Mouse (Mus musculus): ENCODE measurements at regions not wholly inside any gene's neighbourhood (a gene's known extent, or its start where the extent isn't known, plus 50 kb on each side); places are given as distances from the start of the nearest gene placed in this dataset.

DNA sequence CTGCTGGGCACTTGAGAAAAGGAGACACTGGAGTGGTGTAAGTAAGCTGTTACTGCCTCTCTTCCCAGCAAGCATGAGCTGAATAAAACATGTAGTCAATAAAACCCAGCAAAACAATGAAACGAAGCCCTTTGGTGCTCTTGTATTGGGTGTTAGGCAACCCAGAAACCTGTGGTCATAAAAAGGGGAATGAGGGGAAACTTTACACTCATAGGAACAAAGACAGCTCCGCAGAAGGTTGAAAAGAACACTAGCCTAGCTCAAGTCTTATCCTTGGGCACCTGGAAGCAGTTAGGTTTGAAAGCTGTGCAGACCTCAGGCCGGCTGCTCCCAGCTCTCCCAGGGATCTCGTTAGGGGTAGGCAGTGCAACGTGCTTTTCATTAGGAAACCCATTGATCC, 193.6 kb downstream of the Mex3b start:
- TF ChIP-seq CTCF (IDR thresholded peaks at IDR 0.05; ENCODE audit: control insufficient read depth, insufficient read depth, insufficient read length) (no peak), MAX (IDR thresholded peaks at IDR 0.05) (no peak), USF1 (IDR thresholded peaks at IDR 0.05; ENCODE audit: low read depth) (no peak), FOSL1 (IDR thresholded peaks at IDR 0.05; ENCODE audit: insufficient read depth, low read length, poor library complexity, severe bottlenecking) (no peak), MYOD1 (IDR thresholded peaks at IDR 0.05; ENCODE audit: control insufficient read depth, insufficient read length, low read depth) (no peak), MYOG (IDR thresholded peaks at IDR 0.05; ENCODE audit: control insufficient read depth, extremely low read depth, insufficient read length) (no peak)

All from C2C12 (cell line).